Mouse (Mus musculus): Measurements from ENCODE around the gene Slc41a3.
"Not testable (repeated sequence)": the region's sequence is repeated elsewhere in the genome, so short reads cannot be mapped to it uniquely, and the experiment has no call there.

The Slc41a3 gene

GRCm38 (mm10) chr6:90625207-90625994 lies 20.9 kb downstream of the Slc41a3 start:
- no peak for DNase-seq

- no peak for DNase-seq
Measured at GRCm38 (mm10) chr6:90627556-90627955, 23.0 kb downstream of the Slc41a3 start.

GRCm38 (mm10) chr6:90629506-90629905 lies 25.0 kb downstream of the Slc41a3 start:
- DNase-seq: no peak

GRCm38 (mm10) chr6:90630427-90630826 lies 25.9 kb downstream of the Slc41a3 start:
- no peak for DNase-seq

GRCm38 (mm10) chr6:90632526-90632925 lies 28.0 kb downstream of the Slc41a3 start:
- not testable (repeated sequence) for DNase-seq

- DNase-seq: no peak
Measured at GRCm38 (mm10) chr6:90635081-90635480, 30.6 kb downstream of the Slc41a3 start.

GRCm38 (mm10) chr6:90635611-90636010 lies 31.1 kb downstream of the Slc41a3 start:
- no peak for DNase-seq

GRCm38 (mm10) chr6:90643057-90643456 lies 38.5 kb downstream of the Slc41a3 start:
- DNase-seq: no peak

- no peak for DNase-seq
Measured at GRCm38 (mm10) chr6:90644965-90645364, 40.4 kb downstream of the Slc41a3 start.

GRCm38 (mm10) chr6:90648391-90648790 lies 43.9 kb downstream of the Slc41a3 start:
- no peak for DNase-seq

- no peak for DNase-seq
Measured at GRCm38 (mm10) chr6:90649279-90649678, 44.8 kb downstream of the Slc41a3 start.

GRCm38 (mm10) chr6:90650634-90651033 lies 46.1 kb downstream of the Slc41a3 start:
- no peak for DNase-seq

- DNase-seq: no peak
Measured at GRCm38 (mm10) chr6:90653736-90654135, 49.2 kb downstream of the Slc41a3 start.

- DNase-seq: not testable (repeated sequence)
Measured at GRCm38 (mm10) chr6:90656344-90656850, 51.9 kb downstream of the Slc41a3 start.

- DNase-seq: no peak
Measured at GRCm38 (mm10) chr6:90659913-90660312, 55.4 kb downstream of the Slc41a3 start.

- no peak for DNase-seq
Measured at GRCm38 (mm10) chr6:90660398-90661028, 56.0 kb downstream of the Slc41a3 start.

GRCm38 (mm10) chr6:90661029-90661399 lies 56.5 kb downstream of the Slc41a3 start:
- DNase-seq: no peak

- DNase-seq: no peak
Measured at GRCm38 (mm10) chr6:90662148-90662547, 57.6 kb downstream of the Slc41a3 start.

GRCm38 (mm10) chr6:90663736-90664135 lies 59.2 kb downstream of the Slc41a3 start:
- DNase-seq: no peak

- DNase-seq: no peak
Measured at GRCm38 (mm10) chr6:90668693-90669092, 64.2 kb downstream of the Slc41a3 start.

GRCm38 (mm10) chr6:90678759-90679158 lies 74.2 kb downstream of the Slc41a3 start:
- DNase-seq: no peak

GRCm38 (mm10) chr6:90680401-90680800 lies 75.9 kb downstream of the Slc41a3 start:
- DNase-seq: no peak

GRCm38 (mm10) chr6:90683831-90684532 lies 79.5 kb downstream of the Slc41a3 start:
- DNase-seq: no peak

- no peak for DNase-seq
Measured at GRCm38 (mm10) chr6:90686812-90687211, 82.3 kb downstream of the Slc41a3 start.

Data from right cerebral cortex, postnatal 25 days (tissue).